Mouse (Mus musculus) retina, embryonic 14.5 days (tissue): Measurements from ENCODE around the gene Tjp1.

Experiments used
- DNase-seq: peaks from one replicate; pipeline ENCODE4 v3.0.0-alpha.2; 2015; ENCODE audit warnings: low spot score

Gene Tjp1

DNA sequence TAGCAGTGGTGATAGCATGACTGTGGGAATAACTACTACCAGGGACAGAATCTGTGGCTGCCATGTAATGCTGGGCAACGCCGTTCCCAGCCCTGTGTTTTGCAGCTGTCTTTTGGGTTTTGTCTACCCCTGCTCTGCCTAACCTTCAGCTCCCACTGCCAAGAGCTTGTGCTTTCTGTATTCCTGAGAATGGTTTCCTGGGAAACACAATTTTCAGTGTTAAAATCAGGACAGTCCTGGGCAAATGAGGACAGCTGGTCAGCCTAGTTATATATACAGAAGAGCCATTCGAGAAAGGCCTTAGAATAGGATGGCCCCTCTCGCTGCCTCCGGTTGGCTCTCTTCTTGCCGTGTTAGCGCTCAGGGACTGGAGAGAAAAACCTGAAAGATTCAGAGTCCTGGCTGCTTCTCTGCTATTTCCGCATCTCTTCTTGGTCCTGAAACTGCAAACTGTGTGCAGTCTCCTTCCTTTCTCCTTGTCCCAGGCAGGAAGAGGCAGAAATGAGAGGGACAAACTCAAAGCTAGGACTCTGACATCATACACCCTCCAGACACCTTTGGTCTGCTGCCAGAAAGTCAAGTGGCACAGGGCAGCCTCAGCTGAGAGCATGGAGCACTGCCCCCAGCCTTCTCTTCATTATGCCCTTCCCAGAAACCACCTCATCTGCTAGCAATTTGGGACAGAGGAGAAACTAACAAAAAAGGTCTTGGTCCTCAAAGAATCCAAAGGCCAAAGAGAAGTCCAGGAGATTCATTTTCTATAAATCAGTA, 139.2 kb downstream of the Tjp1 start:
- no peak for DNase-seq

DNA sequence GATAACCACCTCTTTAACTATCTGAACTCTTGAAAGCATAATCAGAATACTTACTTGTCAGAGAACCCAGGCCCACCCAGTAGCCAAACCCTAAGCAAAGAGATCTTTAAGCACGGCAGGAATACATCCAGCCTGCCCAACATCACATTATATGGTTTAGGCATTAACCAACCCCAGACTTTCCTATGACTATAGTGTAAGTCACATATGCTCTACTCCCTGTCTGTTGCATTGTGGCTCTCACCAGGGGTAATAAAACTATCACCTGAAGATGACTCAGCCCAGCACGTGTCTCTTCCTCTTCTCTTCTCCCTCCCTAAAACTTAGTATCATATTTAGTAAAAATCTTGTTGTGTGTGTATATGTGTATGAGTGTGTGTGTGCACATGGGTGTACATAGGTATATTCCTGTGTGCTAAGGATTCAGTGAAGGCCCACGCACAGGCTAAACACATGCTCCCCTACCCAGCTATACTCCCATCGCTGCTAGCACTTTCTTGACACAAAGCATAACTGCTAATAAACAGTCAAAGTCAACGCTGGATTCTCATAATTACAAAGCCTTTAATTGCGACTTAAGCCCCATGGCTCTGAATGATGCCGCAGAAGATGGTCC, 139.9 kb downstream of the Tjp1 start:
- DNase-seq = no peak

DNA sequence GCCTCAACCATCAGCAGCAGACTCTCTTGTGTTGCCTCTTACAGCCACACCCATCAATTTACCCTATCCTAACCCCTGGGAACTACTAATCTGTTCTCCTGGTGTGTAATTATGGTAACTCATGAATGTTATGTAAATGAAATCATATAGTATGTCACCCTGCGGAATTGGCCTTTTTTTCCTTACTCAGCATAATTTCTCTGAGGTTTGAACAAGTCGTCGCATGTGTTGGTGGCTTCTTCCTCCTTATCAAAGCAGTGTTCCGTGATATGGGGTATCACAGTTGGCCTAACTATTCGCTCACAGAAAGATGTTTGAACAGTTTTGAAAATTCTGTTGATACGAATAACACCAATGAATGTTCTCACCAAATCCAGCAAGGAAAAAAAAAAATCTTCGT, 142.8 kb downstream of the Tjp1 start:
- no peak for DNase-seq

DNA sequence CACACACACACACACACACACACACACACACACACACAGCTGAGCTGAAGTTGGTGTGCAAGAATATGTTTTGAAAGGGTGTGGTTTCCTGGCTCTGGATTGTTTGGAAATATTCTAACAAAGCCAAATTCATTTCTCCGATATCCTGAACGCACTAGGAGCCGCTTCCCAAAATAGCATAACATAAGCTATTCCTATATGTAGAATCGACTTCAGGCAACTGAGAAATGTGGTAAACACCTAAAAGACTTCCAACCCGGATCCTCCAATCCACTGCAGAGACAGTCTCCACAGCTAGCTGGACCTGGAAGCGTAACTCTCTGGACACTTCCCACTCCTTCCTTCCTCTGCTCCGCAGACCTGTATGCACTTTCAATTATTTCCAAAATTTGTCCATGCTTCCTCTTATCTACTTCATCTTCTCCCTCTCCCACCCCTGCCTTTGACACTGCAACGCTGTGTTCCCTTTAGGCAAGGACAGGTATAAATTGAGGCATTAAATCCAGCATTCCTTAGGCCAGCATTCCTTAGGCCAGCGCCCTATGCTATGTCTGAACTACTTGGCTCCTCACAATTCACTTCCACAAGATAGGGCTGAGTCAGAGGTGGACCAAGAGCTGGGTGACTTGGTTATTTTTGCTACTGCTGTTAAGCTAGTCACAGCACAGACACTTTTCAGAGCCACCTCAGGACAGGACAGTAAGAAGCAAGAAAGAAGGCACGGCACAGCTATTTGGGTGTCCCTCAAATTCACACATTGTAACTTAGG, 144.9 kb downstream of the Tjp1 start:
- DNase-seq = no peak

DNA sequence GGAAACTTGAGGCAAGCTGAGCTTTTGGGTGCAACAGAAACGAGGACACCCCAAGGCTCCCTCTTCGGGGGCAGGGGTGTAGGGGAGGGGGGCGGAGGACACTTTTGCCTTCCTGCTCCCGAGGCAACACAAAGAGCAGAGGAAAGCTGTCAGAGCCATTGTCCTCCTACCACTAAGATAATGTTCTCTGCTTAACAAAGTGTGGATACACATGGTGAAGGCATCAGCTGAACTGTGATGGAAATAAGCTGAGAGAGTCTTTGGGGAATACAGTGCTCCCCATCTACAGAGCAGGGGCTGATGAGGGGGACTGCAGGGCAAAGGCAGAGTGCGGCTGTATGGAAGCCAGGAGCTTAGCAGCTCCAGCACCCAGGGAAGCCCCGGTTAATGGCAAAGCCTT, 145.7 kb downstream of the Tjp1 start:
- no peak for DNase-seq

DNA sequence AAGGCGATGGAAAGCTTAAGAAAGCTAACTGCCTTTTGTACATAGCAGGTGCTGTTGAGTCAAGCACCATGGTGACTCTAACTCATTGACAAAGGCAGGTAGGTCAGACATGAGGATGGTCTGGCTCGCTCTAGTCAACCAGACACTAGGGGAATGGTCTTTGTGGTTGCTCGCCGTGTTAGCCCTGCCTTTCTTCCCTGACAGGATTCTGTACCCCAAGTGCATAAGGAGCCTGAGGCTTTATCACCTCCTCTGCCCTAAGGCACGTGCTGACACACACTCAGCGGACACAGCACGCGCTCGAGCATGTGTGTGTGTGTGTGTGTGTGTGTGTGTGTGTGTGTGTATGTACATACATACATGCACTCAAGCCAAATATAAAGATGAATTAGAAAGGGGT, 146.9 kb downstream of the Tjp1 start:
- no peak for DNase-seq

DNA sequence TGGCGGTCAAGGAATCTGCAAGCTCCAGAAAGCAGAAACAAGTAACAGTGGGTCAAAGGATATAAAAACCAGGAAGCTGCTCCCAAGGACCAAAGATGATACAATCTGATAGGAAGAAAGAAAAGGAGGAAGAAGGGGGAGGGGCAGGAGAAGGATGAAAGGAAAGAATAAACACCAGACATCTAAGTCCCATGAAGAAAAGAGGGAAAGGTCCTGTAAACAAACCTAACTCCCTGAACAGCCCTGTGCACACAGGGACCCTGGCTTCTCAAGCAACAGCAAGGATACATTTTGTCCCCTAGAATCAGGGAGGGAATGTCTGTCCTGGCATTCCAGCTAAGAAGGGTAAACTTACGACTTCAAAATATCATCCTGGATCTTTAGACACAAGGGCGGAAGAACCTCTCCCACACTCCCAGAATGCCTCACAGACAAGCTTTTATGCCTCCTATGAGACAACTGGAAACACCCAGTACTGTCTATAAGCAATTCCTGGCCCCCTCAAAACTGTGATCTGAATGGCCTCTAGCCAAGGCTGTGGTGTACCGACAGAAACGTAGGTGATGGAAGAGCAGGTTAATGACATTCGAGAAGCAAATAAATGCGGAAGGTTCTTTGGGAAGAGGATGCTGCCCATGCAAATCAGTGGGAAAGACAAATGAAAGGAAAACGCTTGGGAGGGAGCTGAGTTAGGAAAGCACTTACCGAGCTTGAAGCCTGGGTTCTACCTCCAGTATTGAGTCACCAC, 148.6 kb downstream of the Tjp1 start:
- DNase-seq = no peak

DNA sequence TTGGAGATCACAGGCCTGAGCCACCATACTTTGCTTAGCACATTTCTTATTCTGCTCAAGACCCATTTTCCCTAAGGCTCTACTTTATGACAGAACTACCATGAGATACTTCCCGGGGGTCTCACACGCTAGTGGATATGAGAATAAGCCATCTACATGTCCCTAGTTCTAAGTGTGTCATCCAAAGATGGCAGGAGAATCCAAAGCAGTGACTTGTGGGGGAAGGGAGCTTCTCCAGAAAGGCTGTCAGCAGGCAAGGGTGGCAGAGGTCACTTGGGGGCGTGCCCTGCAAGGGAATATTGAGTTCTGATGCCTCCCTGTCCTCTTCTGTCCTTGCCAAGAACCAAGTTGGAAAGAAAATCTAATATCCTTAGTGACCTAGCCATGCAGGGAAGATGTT, 150.1 kb downstream of the Tjp1 start:
- no peak for DNase-seq

DNA sequence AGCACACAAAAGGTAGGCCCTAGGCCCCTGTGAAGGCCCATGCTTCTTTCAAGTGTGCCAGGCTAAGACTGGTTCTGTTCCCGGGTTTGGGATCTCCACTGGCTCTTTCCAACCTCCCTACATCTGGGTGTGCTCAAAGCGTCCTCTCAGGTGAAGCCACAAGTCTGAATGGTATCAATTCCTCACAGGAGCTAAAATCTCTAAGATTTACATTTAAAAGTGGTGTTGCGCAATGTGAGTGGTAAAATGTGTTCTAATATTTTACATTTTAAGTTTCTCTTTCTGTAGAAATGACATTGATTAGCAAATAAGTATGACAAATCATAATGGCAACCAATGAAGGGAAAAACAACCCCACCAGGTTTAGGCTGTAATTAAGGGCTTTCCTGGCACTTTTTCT, 152.0 kb downstream of the Tjp1 start:
- no peak for DNase-seq

DNA sequence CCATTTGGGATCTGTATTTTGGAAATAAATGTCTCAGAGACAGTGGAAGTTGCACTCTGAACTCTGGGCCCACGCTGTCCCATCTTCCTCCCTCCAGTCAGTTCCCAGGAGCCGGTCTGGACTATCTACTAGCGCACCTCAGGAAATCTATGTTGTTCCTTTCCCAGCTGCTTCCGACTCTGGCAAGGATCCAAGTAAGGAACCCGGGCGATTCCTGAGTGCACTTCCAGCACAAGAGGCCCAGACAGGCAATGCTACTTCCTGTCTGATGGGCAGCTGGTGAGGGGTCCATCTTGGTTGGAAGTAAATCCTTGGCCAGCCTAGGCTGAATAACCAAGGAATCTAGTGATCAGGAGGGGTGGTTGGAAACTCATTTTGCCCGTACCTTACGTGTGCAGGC, 152.4 kb downstream of the Tjp1 start:
- DNase-seq = no peak

DNA sequence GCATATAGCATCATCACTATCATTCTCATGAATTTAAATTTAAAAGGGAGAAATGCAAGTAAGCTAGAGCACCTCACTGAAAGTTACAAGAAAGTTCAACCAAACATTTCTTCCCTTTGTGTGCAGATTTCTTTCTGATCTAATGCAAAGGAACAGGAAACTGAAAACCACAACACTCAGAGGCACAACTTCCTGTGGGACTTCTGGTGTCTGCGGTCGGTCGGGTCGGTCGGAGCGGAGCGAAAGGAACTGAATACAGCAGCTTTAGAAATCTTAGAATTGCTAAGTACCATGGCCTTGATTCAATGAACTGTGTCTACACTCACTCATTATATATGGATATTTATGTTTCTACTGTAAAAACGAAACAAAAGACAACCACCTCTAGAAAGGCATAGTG, 154.2 kb downstream of the Tjp1 start:
- DNase-seq = no peak

DNA sequence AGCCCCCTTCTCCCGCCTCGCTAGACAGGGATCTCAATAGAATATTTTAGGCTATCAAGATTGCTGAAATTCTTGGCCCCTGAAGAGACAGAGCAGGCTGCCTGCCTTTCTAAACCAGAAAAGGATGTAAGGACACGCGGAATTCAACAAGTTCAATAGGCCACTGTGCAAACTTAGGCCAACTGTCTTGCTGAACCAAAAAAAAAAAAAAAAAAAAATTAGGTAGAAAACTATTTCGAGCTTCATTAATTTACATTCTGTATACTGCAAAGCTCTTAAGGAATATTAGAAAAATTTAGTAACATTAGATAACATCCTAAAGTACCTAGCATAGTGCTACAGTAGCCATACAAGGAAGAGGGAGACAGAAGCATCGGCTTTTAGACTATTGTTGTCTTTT, 155.8 kb downstream of the Tjp1 start:
- DNase-seq = no peak

DNA sequence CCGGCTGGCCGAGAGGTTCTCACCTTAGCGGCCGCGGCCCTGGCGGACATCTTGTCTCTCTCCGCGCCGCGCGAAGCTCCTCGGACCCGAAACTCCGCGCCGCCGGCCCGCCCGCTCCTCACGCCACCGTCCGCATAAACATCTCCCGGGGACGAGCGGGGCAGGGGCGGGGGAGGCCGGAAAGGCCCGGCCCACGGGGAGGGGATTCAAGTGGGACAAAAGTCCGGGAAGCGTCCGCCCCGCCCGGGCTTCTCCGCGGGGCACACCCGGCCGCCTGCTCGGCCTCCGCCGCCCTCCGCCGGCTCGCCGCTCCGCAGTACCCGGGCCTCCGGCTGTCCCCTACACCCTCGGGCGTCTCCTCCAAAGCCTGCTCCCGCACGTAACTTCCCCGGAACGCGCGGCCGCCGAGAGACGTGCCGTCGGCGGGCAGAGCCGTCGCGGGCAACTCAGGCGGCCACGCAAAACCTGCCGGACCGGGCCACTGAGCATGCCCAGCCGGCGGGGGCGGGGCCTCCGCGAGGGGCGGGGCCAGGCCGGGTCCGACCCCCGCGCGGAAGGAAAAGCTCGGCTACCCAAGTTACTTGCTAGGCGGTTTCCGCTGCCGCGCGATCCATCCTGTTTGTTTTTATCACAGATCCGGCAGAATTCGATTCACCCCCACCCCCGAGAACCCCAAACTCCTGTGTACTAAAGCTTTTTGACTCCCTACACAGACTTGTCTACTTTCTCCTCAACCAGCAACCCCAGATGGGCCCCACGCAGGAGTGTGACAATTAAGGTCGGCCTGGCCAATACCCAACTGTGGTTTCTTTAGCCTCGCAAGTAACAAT, 156.6 kb downstream of the Tjp1 start:
- DNase-seq = peak; percentile 86

DNA sequence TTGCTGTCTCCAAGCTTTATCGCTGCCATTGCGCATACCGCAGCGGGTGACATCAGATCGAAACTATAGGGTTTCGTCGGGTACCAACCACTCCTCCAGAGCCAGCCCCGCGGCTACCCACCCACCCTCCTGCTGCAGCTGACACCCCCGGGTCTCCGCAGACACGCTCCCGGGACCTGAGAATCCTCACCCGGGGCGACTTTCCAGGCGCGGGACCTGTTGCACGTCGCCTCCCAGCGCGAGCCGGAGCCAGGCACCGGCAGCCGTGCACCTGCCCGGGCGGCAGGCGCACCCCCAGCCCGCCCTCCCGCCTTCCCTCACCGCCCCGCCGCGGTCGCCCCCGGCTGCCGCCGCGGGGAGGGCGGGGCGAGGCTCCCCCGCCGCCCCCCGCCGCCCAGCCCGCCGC, 157.2 kb downstream of the Tjp1 start:
- peak; percentile 43 for DNase-seq

DNA sequence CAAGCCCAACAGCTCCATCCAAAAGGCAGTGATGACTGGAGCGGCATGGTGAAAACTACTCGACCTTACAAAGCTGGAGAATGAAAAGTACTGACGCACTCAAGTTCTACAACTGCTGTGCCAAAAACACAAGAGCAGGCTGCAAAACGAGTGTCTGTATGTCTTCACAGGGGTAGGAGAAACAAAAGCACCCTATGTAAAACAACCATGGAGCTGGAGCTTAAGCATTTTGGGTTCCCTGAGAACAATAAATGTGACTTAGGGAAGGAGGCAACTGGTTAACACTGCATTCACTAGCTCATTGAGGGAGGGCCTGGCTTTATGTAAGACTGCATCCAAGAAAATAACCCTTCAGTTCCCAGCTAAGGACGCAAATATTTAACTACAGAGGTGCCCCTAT, 158.5 kb downstream of the Tjp1 start:
- DNase-seq = no peak

DNA sequence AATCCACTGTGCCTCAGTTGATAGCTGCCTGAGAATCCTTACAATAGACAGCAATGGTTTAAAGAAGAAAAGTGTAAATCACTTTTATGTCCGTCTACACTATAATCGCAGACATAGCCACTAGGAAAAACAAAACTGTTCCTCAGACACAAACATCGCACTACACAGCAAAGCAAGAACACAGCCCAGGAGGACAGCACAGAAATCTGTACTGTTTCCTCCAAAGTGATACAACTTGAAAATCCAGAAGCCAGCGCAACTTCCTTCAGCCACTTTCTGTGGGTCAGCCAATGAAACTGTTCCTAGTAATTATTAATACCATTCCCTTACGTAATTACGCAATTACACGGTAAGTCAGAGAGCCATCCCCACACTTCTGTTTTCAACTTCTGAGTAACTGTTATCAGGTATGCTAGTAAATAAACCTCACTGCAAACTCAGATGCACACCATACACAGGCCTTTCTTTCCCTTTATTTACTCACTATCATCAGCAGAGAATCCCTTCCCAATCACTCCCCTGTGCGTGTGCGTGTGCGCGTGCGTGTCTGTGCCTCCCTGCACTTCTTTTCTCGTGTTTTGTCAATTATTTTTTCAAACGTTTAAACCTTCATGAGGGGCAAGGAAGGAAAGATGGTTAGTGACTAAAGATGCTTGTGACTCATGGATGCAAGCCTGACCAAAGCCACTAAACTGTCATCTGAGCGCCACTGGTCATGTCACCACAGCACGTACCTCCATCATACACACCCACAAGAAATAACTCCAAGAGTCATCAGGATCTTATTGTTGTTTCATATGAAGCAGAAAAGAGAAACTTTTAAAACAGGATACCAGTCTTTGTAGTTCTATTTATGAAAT, 160.0 kb downstream of the Tjp1 start:
- no peak for DNase-seq

DNA sequence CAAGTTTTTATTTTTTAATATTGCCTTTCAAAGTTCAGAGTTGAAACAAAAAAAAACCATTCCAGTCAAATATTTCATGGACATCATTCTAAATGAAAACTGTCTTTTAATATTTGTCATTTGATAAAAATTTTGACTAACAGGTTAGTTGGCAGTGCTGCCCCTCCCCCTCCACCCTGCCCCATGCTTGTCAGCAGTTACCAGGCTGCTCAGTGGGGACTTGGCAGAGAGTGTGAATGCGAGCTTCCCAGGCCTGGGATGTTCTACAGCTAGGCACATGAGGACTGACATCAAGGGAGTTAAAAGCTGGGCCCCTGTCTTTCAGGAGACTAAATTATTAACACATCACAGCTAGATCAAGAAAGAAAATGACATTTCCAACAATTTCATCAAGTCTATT, 161.4 kb downstream of the Tjp1 start:
- DNase-seq = peak; percentile 26

DNA sequence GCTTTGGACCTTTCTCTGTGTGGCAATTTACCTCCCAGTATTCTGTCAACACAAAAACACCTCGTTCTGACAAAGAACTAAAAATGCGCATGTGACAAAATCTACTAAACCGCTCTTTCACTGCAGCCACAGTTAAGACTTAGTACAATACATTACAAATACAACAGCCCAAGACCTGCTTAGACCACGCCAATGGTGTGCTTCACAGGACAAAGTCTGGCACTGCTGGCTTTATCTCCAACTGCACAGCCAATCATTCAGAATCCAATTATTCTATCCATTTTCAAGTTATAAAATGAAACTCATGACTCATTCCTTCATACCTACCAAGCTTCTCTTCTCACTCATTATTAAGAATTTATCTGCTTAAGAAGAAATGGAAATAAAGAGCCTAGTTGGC, 162.0 kb downstream of the Tjp1 start:
- no peak for DNase-seq

DNA sequence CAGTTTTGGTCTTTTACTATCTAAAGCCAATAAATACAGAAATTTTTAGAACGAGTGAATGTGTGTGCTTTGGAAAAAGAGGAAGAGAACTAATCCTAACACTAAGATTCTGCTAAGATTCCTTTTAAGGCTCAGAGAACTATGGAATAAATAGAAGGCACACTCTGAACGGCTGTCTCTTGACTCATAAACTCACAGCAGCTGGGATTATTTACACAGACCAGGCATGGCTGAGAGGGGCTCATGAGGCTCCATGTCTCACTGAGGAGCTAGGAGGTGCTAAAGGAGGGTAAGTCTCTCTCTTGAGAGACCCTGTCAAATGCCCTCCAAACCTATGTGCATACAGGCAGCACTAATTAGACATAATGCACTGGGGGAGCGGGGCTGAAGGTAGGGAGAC, 167.3 kb downstream of the Tjp1 start:
- no peak for DNase-seq

DNA sequence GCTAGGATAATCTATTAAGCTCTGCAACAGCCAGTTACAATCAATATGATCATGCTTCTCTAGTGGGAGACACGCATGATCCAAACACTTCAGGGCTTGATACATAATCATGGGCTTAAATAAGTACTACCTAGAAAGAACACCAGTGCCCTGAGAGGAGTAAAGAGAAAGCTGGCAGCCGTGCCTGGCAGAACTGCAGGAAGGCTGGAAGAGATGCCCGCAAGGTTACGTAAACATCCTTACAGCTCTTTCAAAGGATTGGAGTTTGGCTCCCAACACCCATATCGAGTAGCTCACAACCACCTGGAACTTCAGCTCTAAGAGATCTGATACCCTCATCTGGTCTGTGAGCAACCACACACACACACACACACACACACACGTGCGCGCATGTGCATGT, 167.8 kb downstream of the Tjp1 start:
- DNase-seq = no peak

DNA sequence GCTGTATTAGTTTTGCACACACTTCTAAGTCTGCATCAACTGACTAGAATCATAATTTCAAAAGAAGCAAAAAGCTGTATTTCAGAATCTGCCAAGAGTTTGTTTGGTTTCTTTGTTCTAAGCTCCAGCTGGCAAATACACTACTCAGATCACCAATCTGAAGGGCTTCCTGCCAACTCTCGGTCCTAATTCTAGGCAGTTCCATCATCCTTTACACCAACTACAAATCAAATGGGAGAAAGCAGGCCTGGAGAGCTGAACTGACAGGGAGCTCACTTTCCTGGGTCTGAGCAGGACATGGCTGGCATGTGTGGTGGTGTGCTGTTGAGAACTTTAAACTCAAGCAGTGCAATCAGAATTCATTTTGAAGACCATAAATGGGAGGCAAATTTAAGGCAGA, 170.0 kb downstream of the Tjp1 start:
- DNase-seq = no peak
